Mouse (Mus musculus) megakaryocyte, embryonic 14.5 days (primary cell): ENCODE measurements around the gene Lat. TPM values are rescaled to one million over a fixed set of nuclear protein-coding genes. Genes with fewer than 3 reads are reported as not detected.
A peak's percentile ranks its signal among the peaks of the same experiment; 100 is the strongest.

ENCODE experiments used
- H3K27me3 ChIP-seq: replicated peaks from 2 replicates; pipeline ENCODE3; 2012; ENCODE audit warnings: inconsistent platforms
- H3K36me3 ChIP-seq: replicated peaks from 2 replicates; pipeline ENCODE3; 2012; ENCODE audit warnings: low read length, inconsistent platforms, mixed read lengths
- H3K4me1 ChIP-seq: 2 replicates; pipeline ENCODE4 v1.6.1; 2012; ENCODE audit warnings: inconsistent platforms
- H3K4me3 ChIP-seq: replicated peaks from 2 replicates; pipeline ENCODE3; 2012; ENCODE audit warnings: moderate library complexity, mild to moderate bottlenecking, inconsistent platforms
- H3K9me3 ChIP-seq: 2 replicates; pipeline ENCODE4 v1.6.1; 2012; ENCODE audit warnings: inconsistent platforms
- FLI1 ChIP-seq: IDR thresholded peaks from 2 replicates; pipeline ENCODE4 v1.6.1; 2012; ENCODE audit warnings: low read length, inconsistent platforms, mixed read lengths
- GATA1 ChIP-seq: IDR thresholded peaks from 3 replicates; pipeline ENCODE4 v1.6.1; 2012; ENCODE audit warnings: mixed read lengths, low read length, inconsistent platforms, borderline replicate concordance
- polyA plus RNA-seq: library from polyadenylated mRNA; stranded (reverse); fragments of >175 nt; gene quantifications from 2 replicates; pipeline ENCODE4 v1.2.3, GENCODE M21; 2012; ENCODE audit warnings: low replicate concordance; ENCODE audit not compliant: insufficient read depth

Gene Lat
- polyA plus RNA-seq, 1 experiment = 927 TPM

DNA sequence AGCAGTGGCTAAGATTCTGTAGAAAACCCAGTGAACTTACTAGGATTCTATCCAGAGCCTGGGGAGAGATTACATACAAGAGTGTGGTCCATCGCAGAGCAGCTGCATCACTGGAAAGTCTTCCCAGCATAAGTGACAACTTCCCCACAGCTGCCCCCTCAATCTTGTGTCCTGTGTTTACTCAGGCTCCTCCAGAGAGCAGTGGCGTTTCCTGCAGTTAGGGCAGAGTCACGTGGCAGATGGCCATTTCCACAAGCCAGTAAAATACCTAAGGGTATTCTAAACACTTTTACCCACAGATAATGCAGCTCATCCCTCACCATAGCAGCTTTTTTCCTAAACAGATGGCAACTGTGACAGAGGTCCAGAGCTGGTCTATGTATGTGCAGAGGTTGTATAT is 44.6 kb downstream of the Lat start:
- no peak for TF ChIP-seq FLI1
- TF ChIP-seq GATA1 = no peak
- Histone ChIP-seq H3K4me1 (peaks cover 43% of the 10 kb centered on the region), H3K36me3 (no peaks in the 10 kb centered on the region), H3K4me3 (peak overlapping the region; percentile 86), H3K27me3 (peaks cover 2% of the 10 kb centered on the region), H3K9me3 (no peaks in the 10 kb centered on the region)

- peaks cover 3% of the 10 kb centered on the region for H3K36me3 ChIP-seq
- peaks cover 2% of the 10 kb centered on the region for H3K27me3 ChIP-seq
- H3K4me1 ChIP-seq = peaks cover 38% of the 10 kb centered on the region
- no peak for TF ChIP-seq FLI1
- H3K4me3 ChIP-seq = peak overlapping the region; percentile 86
- H3K9me3 ChIP-seq = no peaks in the 10 kb centered on the region
Observed at GRCm38 (mm10) chr7:126323729-126324128, 45.6 kb downstream of the Lat start.

DNA sequence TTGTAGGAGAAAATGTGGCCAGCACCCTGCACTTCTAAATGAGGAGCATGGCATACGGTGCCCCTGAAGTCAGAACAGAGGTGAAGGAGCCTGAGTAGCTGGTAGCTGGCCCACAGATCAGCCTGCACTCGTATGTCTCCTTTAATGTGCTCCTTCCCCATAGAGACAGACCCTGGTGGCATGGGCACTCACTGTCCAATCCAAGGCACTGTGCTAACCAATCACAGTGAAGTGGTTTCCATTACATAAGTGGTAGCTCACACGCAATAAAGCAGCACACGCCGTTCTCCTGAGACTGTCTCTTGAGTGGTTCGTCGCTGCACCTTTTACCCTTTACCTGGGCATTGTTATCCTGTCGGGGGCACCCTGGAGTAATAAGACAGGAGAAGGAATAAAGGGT is 55.1 kb downstream of the Lat start:
- H3K27me3 ChIP-seq = peaks cover 14% of the 10 kb centered on the region
- no peak overlapping the region for H3K4me3 ChIP-seq
- TF ChIP-seq FLI1 (no peak), GATA1 (no peak)
- no peaks in the 10 kb centered on the region for H3K4me1 ChIP-seq
- peaks cover 4% of the 10 kb centered on the region for H3K9me3 ChIP-seq
- H3K36me3 ChIP-seq = peaks cover 2% of the 10 kb centered on the region

Other genes with a start within 250 kb of the Lat start
- gene Xpo6, start 169.1 kb downstream of the Lat start, polyA plus RNA-seq = 83.9 and 172 TPM in 2 replicates
- 1.4 and 5.6 TPM in 2 replicates for gene Sbk1, start 97.0 kb downstream of the Lat start, polyA plus RNA-seq
- 74.6 and 153 TPM in 2 replicates for gene Spns1, start 7.9 kb upstream of the Lat start, polyA plus RNA-seq
- 0.79 TPM in 1 of 2 replicates, not detected in the other for gene Nfatc2ip, start 27.2 kb upstream of the Lat start, polyA plus RNA-seq
- not detected in 2 replicates for gene Cd19, start 45.3 kb upstream of the Lat start, polyA plus RNA-seq
- 97.9 and 143 TPM in 2 replicates for gene Rabep2, start 59.2 kb upstream of the Lat start, polyA plus RNA-seq
- gene Atp2a1, start 93.5 kb upstream of the Lat start, polyA plus RNA-seq = 1.1 and 1.4 TPM in 2 replicates
- 94.0 and 146 TPM in 2 replicates for gene Sh2b1, start 105.9 kb upstream of the Lat start, polyA plus RNA-seq
- 19.3 and 43.5 TPM in 2 replicates for gene Tufm, start 117.8 kb upstream of the Lat start, polyA plus RNA-seq
- gene Atxn2l, start 133.9 kb upstream of the Lat start, polyA plus RNA-seq = 956 and 1,090 TPM in 2 replicates
- gene Eif3c, start 196.8 kb upstream of the Lat start, polyA plus RNA-seq = 22.3 and 46.6 TPM in 2 replicates
- gene Apobr, start 215.4 kb upstream of the Lat start, polyA plus RNA-seq = 30.2 TPM in 1 of 2 replicates, not detected in the other
- gene Cln3, start 216.2 kb upstream of the Lat start, polyA plus RNA-seq = 8.9 and 21.3 TPM in 2 replicates
- gene Il27, start 225.4 kb upstream of the Lat start, polyA plus RNA-seq = 1.4 TPM in 1 of 2 replicates, not detected in the other